Mouse (Mus musculus): ENCODE measurements around the gene Hnrnpf.
"Not testable (repeated sequence)": the region's sequence is repeated elsewhere in the genome, so short reads cannot be mapped to it uniquely, and the experiment has no call there.

The Hnrnpf gene

DNA sequence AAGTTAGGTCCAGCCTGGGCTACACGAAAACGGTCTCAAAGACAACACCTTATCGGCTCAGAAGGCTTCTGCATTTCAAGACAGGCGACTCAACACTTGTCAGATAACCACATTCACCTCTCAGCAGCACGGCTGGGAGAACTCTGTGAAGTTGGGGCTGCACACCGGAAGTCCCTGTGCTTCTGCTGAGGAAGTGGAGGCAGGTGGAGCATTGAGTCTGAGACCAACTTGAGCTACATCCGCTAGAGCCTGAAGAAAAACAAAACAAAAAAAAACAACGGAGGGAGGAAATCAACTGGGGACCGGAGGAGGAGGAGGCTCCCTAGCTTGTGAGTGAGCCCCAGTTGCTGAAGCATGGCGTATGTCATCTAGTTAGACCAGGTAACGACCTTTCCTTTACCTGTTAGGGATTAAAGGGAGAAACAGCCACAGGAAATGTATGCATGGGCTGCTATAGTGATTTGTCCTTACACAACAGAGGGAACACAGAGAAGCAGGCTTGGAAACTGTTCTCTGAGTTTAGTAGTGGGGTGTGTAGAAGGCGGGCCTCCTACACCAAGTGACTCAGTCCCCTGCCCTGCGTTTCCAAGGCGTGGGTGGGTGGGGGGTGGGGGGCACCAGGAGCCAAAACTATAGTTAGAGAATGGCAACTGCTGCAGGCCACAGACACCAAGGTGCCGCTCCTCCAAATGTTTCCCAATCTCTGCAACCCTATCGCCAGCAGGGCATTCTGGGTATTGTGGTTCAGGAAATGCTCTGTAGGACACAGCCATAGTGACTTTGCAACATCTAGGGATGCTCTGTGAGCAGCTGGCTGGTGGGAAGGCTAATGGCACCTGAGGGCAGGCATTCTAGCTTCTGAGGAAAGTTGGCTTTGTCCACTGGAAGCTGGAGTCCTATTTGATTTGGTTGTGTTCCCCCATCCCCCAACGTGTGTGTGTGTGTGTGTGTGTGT, at the start of gene Hnrnpf:
TSS of gene Hnrnpf (plus strand) at position 199 of the 955 bp plus-strand sequence.
- DNase-seq (ENCODE audit: low spot score in 2 of 2), result peak; percentile 77 to 82

- no peak for DNase-seq (ENCODE audit: low spot score in 2 of 2)
Measured at GRCm38 (mm10) chr6:117851747-117852146, 48.4 kb upstream of the Hnrnpf start.

GRCm38 (mm10) chr6:117857990-117858389, 42.1 kb upstream of the Hnrnpf start:
- no peak for DNase-seq (ENCODE audit: low spot score in 2 of 2)

GRCm38 (mm10) chr6:117861848-117862247, 38.3 kb upstream of the Hnrnpf start, which contains the start of gene Zfp239:
Gene Zfp239 (plus strand): TSS chr6:117862100.
- DNase-seq (ENCODE audit: low spot score in 2 of 2), result no peak

DNA sequence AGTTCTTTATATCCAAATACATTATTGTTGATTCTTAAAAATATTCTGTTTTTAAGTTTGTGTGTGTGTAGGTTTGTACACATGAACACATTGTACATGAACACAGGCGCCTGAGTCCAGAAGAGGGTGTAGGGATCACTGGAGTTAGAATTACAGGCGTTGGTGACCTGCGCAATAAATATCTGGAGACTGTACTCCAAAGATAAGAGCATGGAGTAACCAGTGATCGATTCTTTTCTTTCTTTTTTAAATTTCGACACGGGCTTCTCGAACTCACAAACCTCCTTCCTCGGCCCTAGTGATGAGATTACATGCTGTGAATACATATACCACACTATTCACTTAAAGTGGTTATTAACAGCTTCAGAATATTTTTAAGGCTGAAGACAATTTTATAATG, 37.7 kb upstream of the Hnrnpf start:
- no peak for DNase-seq (ENCODE audit: low spot score in 2 of 2)

DNA sequence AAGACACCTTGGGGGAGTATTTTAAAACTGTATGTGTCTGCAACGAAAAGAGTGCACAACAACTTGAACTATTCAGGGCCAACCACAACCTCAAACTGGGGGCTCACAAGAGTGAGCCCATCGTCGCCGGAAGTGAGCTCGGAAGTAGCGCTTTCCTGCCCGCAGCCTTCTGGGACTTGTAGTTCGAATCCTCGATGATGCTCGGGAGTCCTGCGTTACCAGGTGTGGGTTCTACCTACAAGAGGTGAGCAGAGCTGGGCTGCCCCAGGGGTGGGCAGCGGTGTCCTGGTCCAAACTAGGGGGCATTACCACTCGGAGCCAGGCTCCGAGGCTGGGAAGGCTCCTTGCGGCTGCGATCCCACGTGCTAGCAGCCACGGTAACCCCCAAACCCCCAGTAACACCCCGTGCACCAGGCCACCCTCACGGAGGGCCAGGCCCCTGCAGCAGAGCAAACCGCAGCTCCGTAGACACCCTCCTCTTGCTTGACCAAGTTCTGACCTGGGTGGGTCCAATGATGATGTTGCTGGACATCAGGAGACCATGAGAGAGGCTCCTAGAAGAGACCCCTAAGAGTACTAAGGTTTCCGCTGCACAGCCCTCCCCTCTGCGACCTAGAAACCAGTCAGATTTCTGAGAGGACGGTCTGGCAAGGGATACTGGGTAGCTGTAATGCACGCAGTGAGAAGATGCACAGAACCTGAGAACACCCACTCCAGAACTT, 37.1 kb upstream of the Hnrnpf start:
- peak; percentile 56 to 67 for DNase-seq (ENCODE audit: low spot score in 2 of 2)

DNA sequence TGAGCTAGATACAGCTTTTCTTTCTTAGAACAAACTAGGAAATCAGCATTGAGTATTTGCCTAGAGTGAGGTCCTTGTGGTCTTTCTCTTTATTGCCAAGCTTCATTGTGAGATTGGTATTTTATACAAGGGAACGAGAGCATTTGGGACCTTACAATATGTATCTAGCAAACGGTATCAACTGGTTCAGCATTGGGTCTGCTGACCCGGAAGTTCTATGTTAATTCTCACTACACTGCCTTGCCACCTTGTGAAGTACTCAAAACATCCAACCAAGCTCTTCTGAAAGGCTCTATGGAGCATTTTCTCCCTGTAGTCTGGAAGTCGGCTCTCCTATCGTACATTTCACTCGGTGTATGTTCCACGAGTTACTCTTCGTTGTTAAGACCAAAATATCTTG, 36.4 kb upstream of the Hnrnpf start:
- DNase-seq (ENCODE audit: low spot score in 2 of 2), result no peak

DNA sequence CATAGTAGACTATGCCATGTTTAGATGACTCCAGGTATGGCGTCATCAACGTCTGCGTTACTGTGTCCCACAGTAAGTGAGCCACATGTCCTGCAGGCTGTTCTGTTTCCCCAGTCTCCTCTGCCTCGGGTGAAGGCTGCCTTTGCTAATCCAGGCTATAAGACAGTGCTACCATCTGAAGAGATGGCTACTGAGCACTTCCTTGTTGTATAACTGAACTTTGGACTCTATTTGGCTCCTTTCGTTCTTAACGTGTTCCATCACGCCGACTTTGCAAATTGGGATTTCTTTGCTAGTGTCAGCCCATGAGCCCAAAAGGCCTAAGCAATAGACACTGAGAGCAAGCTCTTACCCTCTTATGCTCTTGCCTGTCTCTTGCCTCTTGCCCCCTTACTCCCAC, 31.9 kb upstream of the Hnrnpf start:
- DNase-seq (ENCODE audit: low spot score in 2 of 2), result no peak

GRCm38 (mm10) chr6:117871034-117871433, 29.1 kb upstream of the Hnrnpf start:
- DNase-seq (ENCODE audit: low spot score in 2 of 2), result no peak

- not testable (repeated sequence) for DNase-seq (ENCODE audit: low spot score in 2 of 2)
Measured at GRCm38 (mm10) chr6:117873450-117873849, 26.7 kb upstream of the Hnrnpf start.

- DNase-seq (ENCODE audit: low spot score in 2 of 2), result no peak
Measured at GRCm38 (mm10) chr6:117874621-117875281, 25.4 kb upstream of the Hnrnpf start.

- DNase-seq (ENCODE audit: low spot score in 2 of 2), result peak in 1 of 2 experiments; percentile 83
Measured at GRCm38 (mm10) chr6:117878700-117879407, 21.3 kb upstream of the Hnrnpf start.

DNA sequence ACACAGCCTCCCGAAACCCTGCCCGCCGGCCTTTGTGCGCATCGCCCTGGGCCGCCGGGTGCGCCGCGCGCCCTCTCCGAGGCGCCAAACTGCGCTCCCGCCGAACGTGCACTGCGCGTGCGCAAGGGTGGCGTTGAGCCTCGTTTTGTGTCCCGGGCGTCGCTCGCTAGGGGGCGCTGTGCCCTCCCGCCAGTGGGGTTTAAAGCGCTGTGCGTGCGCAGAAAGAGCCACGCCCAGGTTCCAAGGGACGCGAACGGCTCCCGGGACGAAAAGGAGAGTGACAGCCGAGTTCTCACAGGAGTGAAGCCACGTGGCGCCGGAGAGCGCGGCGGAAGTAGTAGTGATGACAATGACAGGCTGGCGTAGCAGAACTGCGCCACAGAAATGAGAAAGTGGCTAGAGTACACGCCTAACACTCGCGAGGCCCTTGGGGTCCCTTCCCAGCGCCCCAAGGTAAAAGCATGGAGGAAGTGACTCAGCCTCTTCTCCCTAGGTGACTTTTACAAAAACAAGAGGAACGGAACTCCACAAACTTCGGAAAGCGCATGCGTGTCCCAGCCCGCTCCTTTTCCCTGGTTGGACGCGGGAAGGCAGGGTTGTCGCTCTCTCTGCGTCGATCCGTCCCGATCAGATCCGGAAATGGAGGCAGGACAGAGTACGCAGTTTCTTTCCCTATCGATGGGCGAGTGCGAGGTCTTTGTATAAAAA, 20.6 kb upstream of the Hnrnpf start:
- peak; percentile 97 to 100 for DNase-seq (ENCODE audit: low spot score in 2 of 2)

DNA sequence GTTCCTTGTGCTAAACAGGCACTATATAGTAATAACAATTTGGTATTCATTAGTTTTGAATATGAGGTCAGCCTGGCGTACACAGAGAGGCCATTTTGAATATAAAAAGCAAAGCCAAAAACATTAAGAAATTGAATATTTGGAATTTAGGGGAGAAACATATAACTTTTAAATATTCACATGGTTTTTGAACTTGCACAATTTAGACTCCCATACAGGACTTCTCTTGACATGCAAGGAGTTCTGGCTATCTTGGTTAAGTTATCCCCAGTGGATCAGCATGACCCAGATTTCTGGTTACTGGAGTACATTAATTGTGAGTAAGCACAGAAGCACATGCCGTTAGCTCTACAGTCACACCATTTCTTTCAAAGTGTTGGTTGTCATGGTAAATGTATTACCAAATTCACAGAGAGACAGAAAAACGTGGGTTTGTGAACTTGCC, 19.7 kb upstream of the Hnrnpf start:
- no peak for DNase-seq (ENCODE audit: low spot score in 2 of 2)

DNA sequence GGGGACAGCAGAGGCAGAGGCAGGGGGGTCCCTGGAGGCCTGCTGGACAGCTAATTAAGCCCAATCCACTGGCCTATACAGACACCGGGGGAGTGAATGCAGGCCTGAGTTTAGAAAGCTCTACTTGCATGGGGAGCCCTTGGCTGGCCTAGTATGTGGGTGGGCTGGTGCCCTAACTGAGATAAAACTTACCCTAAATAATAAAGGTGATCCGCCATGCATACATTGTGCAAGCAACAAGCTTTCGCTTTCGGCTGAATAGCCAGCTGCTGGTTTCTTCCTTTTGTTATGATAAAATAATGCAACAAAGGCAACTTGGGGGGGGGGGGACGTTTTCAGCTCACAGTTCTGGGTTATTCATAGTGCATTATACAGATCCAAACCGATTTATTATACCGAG, 18.9 kb upstream of the Hnrnpf start:
- DNase-seq (ENCODE audit: low spot score in 2 of 2), result no peak

DNA sequence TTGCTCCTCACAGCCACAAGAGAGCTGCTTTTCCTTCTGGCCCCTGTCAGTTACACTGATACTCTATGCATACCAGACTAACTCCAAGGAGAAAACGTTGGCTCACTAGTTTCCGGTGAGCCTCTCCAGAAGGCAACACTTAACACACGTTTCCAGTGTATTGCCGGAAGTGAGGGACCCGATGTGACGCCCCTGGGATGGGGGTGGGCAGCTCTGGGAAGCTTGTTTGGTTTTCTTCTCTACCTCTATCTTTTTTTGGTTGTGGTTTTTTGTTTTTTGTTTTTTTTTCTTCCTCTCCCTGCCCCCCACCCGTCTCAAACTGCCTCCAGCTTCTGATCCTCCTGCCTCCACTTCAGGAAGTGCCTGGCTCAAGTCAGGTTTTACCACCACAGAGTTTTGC, 18.1 kb upstream of the Hnrnpf start:
- DNase-seq (ENCODE audit: low spot score in 2 of 2), result no peak

- no peak for DNase-seq (ENCODE audit: low spot score in 2 of 2)
Measured at GRCm38 (mm10) chr6:117885943-117886342, 14.2 kb upstream of the Hnrnpf start.

- no peak for DNase-seq (ENCODE audit: low spot score in 2 of 2)
Measured at GRCm38 (mm10) chr6:117888032-117888431, 12.1 kb upstream of the Hnrnpf start.

GRCm38 (mm10) chr6:117888642-117889096, 11.5 kb upstream of the Hnrnpf start:
- DNase-seq (ENCODE audit: low spot score in 2 of 2), result no peak

DNA sequence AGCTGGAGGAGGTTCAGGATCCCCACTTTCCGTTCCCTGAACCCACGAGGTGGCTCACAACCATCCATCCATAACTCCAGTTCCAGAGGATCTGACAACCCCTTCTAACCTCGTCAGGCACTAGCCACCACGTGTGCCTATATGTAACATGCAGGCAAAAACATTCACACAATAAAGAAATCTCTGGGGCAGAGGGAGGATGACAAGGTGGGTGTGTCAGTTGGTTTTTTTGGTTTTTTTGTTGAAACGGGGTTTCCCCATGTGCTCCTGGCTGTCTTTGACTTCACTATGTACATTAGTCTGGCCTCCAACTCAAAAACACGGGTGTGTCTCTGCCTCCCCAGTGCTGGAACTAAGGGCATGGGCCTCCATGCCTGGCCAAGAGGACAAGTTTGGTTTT, 9.9 kb upstream of the Hnrnpf start:
- no peak for DNase-seq (ENCODE audit: low spot score in 2 of 2)
